Mouse (Mus musculus): Measurements from ENCODE around the gene Psma7. TPM values are rescaled to one million over a fixed set of nuclear protein-coding genes. Genes with fewer than 3 reads are reported as not detected.

Psma7 gene
- polyA plus RNA-seq, 1 experiment = 184 TPM

DNA sequence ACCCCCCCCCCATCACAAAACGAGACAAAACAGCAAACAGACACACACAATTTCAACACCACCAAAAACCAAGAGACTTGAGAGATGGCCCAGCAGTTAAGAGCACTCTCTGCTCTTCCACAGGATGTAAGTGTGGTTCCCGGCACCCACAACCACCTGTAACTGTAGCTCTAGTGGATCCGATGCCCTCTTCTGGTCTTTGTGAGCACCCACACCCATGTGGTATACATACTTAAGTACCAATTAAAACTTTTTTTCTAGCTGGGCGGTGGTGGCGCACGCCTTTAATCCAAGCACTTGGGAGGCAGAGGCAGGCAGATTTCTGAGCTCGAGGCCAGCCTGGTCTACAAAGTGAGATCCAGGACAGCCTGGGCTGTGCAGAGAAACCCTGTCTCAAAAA, 31.5 kb downstream of the Psma7 start:
- no peak for DNase-seq (ENCODE audit: low read depth, low spot score)
- WGBS = 96% methylated on average over 7 of the region's 7 CpGs

DNA sequence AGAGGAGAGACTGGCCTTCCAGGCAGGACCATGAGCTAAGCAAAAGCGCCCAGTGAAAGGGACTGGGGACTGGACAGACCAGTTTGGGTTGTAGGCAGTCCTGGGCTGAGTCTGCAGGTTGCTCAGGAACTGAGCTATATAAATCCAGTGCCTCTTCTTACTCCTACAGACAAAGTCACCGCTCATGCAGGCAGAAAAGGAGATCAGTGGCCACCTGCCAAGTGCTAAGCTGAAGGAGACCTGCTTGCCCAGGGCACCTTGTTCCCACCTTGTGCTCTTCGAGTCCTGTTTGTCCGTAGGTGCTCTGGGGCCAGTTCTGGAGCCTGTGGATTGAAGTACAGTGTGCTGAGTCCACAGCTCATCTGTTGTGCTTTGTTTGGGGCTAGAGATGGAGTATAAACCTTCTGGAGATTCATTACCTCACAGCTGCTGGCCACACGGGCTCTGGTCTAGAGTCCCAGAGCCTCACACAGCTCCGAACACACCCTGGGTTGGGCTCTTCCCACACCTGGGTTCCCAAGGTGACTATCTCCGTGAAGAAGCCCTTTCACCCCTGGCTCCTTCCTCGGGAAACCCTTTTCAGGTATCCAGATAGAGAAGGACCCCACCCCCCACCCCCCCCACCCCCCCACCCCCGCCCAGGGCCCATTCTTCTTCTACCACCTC, 35.7 kb downstream of the Psma7 start:
- WGBS = 22% methylated on average over 9 of the region's 9 CpGs
- DNase-seq (ENCODE audit: low read depth, low spot score) = no peak

DNA sequence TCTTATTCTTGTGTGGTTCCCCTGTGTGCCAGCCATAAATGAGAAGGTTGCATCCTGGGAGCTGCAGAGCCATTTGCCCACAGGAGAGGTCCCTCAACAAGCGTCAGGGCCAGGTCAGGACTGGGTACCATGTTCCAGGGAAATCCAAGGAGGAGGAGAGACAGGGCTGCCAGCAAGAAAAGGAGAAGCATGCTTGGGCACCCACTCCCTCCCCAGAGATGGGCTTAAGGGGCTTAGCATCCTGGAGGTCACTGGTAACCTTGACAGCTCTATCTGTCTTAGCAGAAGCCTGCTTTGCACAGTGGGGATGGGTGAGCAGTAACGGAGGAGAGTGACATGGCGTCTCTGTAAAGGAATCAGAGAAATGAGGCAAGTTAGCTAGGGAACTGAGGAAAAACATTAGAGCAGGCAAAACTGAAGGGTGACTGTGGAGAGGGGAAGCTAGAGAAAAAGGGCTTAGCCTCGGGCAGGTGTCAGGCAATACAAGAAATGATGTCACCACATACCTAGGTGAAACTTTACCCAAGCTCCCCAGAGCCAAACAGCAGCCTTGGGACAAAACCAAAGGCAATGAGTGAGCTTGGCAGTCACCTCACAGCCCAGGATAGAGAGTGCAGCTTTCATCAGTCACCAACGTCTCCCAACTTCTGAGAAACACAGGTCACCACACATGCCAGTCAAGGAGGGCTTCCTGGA, 36.4 kb downstream of the Psma7 start:
- no peak for DNase-seq (ENCODE audit: low read depth, low spot score)
- WGBS = 54% methylated on average over 5 of the region's 5 CpGs

DNA sequence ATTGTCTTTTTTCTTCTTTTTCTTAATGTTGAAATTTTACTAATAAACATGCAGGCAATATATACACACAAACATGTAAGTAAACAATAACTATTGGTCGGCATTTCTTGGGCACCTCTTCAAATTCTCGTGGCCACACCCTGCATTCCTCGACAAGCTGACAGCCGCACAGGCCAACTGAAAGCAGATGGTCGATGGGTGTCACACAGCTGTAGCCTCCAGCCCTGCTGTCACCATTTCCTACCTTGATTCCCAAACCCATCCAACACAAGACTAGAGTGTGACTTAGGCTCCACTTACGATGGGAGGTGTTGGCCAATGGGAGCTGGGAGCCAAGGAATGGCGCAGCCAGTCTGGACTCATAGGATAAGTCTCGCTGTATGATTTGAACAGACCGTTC, 40.6 kb downstream of the Psma7 start:
- WGBS = 58% methylated on average over 9 of the region's 9 CpGs

DNA sequence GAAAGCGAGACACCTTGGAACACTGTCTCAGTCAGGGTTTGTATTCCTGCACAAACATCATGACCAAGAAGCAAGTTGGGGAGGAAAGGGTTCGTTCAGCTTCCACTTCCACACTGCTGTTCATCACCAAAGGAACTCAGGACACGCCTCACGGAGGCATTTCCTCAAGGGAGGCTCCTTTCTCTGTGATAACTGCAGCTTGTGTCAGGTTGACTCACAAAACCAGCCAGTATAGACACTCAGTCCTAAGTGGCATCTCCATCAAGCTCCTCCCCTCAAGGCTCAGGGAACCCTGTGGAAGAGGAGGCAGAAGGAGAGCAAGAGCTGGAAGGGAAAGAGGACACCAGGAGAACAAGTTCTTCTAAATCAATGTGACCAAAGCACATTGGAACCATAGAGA, 43.8 kb downstream of the Psma7 start:
- DNase-seq (ENCODE audit: low read depth, low spot score) = no peak
- WGBS = 39% methylated on average over 4 of the region's 4 CpGs

More for the DNA sequence above, 40.6 kb downstream of the Psma7 start:
- no peak for DNase-seq (ENCODE audit: low read depth, low spot score)

DNA sequence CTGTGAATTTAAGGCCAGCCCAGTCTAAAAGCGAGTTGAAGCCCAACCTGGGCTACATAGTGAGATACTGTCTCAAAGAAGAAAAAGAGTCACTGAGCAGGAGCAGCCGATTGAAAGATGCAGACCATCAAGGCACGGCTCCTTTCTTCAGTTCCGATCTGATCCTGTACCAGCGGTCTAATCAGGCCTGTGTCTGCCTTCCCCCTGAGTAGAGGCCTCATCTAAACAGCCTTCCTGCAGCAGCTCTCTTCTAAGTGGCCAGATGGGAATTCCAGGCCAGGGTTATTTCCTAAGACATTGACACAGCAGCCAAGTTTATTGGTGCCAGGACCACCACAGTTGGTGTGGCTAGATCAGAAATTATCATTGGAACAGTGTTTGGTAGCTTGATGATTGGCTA, 49.2 kb downstream of the Psma7 start:
- 93% methylated on average over 5 of the region's 5 CpGs for WGBS
- no peak for DNase-seq (ENCODE audit: low read depth, low spot score)

DNA sequence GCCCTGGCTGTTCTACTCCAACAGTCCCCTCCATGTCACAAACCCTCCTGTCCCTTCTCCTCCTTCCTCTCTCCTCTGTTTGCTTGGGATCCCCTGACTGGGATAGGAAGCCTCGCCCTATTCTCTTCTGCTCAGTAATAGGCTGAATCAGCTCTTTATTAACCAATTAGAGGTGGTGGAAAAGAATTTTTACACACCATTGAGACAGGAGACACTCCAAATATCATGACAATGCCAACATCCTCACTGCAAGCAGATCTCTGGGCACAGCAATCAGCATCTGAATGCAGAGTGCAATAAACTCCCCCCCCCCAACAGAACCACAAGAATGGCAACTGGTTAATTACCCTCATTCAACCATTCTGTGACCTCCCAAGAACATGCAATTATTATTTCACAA, 53.1 kb downstream of the Psma7 start:
- 50% methylated on average over 1 of the region's 1 CpGs for WGBS
- DNase-seq (ENCODE audit: low read depth, low spot score) = no peak

DNA sequence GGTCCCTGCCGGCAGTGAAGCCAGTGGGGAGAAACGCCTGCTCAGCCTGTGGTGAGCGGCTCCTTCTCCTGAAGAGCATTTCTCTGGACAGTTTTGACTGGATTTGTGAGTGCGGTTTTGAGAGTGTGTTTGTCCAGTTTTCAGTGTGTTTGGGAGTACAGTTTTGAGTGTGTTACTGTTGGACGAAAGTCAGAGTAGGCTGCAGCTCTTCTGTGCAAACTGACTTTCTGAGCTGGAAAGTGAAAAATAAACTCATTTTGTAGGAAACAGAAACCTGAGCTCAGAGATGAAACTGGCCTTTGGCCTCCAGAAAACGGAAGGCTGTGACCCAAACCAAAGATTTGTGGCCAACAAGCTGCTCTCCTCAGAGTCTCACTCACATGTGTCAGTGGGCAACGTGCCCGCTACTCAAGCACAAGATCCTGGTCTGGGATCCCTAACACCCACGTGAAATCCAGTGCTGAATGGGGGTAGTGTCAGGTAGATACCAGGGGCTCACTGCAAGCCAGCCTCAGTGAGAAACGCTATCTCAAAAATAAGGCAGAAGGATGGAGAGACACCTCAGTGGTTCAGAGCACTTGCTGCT, 55.7 kb downstream of the Psma7 start:
- no peak for DNase-seq (ENCODE audit: low read depth, low spot score)

More for the DNA sequence above, 55.7 kb downstream of the Psma7 start:
- 75% methylated on average over 10 of the region's 10 CpGs for WGBS

Other genes with a start within 250 kb of the Psma7 start
- gene Taf4, start 65.8 kb downstream of the Psma7 start, polyA plus RNA-seq (2012; rRNA removed) = 8.3 and 8.6 TPM in 2 replicates
- gene Lsm14b, start 17.4 kb downstream of the Psma7 start, polyA plus RNA-seq (2012; rRNA removed) = 15.4 and 15.8 TPM in 2 replicates
- 2.8 and 4.8 TPM in 2 replicates for gene Ss18l1, start 76 bp upstream of the Psma7 start, polyA plus RNA-seq (2012; rRNA removed)
- gene Mtg2, start 28.2 kb upstream of the Psma7 start, polyA plus RNA-seq (2012; rRNA removed) = 13.7 and 14.9 TPM in 2 replicates
- gene Hrh3, start 62.1 kb upstream of the Psma7 start, polyA plus RNA-seq (2012; rRNA removed) = 0.10 TPM in 1 of 2 replicates, not detected in the other
- gene Osbpl2, start 76.9 kb upstream of the Psma7 start, polyA plus RNA-seq (2012; rRNA removed) = 21.8 and 22.3 TPM in 2 replicates
- gene Adrm1, start 129.1 kb upstream of the Psma7 start, polyA plus RNA-seq (2012; rRNA removed) = 86.1 and 91.2 TPM in 2 replicates
- 29.5 and 32.7 TPM in 2 replicates for gene Lama5, start 183.4 kb upstream of the Psma7 start, polyA plus RNA-seq (2012; rRNA removed)
- gene Rps21, start 214.9 kb upstream of the Psma7 start, polyA plus RNA-seq (2012; rRNA removed) = 2,944 and 3,068 TPM in 2 replicates
- gene Cables2, start 231.1 kb upstream of the Psma7 start, polyA plus RNA-seq (2012; rRNA removed) = 30.4 and 33.1 TPM in 2 replicates
- gene Rbbp8nl, start 247.4 kb upstream of the Psma7 start, polyA plus RNA-seq (2012; rRNA removed) = 1.5 TPM in 2 replicates

Data from large intestine, adult 2 months (tissue).